Mouse (Mus musculus) heart, embryonic 14.5 days (tissue): ENCODE measurements around the gene Hdac10. TPM values are rescaled to one million over a fixed set of nuclear protein-coding genes. Genes with fewer than 3 reads are reported as not detected.

Source experiments
- ATAC-seq: fragments of 200-750 bp; cut with Nextera tagmentation; 2 replicates; pipeline ENCODE4 v1.8.0; 2017; ENCODE audit warnings: low read depth, moderate TSS enrichment; ENCODE audit not compliant: insufficient number of reproducible peaks, insufficient read depth, low FRiP score
- H3K27ac ChIP-seq, 2 experiments: fragments of 200-500 bp in 1 of 2; fragments of 300-500 bp in 1 of 2; sonication (generic) in 1 of 2; replicated peaks in 1 of 2; 2 replicates each; pipeline ENCODE4 v1.5.1; 2012 to 2014; ENCODE audit warnings: low read depth in 2 of 2, low read length in 2 of 2, control low read depth in 1 of 2, mild to moderate bottlenecking in 1 of 2, mixed read lengths in 1 of 2; ENCODE audit not compliant: control insufficient read depth in 1 of 2, insufficient read depth in 1 of 2
- H3K27me3 ChIP-seq: fragments of 300-500 bp; sonication (generic); 2 replicates; pipeline ENCODE4 v1.6.1; 2014; ENCODE audit warnings: mild to moderate bottlenecking, low read length, control low read depth; ENCODE audit not compliant: control insufficient read depth, insufficient read depth
- H3K36me3 ChIP-seq: fragments of 300-500 bp; sonication (generic); 2 replicates; pipeline ENCODE4 v1.6.1; 2014; ENCODE audit warnings: mild to moderate bottlenecking, control low read depth, low read length, mixed read lengths; ENCODE audit not compliant: control insufficient read depth, insufficient read depth
- H3K4me1 ChIP-seq, 2 experiments: fragments of 200-500 bp in 1 of 2; fragments of 300-500 bp in 1 of 2; sonication (generic) in 1 of 2; 2 replicates each; pipeline ENCODE4 v1.6.1; 2012 to 2014; ENCODE audit warnings: low read length in 2 of 2, control low read depth in 1 of 2, mixed read lengths in 1 of 2; ENCODE audit not compliant: control insufficient read depth in 2 of 2, insufficient read depth in 2 of 2
- H3K4me2 ChIP-seq: fragments of 300-500 bp; sonication (generic); 2 replicates; pipeline ENCODE4 v1.6.1; 2014; ENCODE audit warnings: mild to moderate bottlenecking, low read length
- H3K4me3 ChIP-seq, 2 experiments: fragments of 200-500 bp in 1 of 2; fragments of 300-500 bp in 1 of 2; sonication (generic) in 1 of 2; 2 replicates each; pipeline ENCODE4 v1.5.1; 2012 to 2014; ENCODE audit warnings: low read length in 2 of 2, mild to moderate bottlenecking in 2 of 2, control low read depth in 1 of 2, low read depth in 1 of 2, moderate library complexity in 1 of 2; ENCODE audit not compliant: control insufficient read depth in 1 of 2, insufficient read depth in 1 of 2
- H3K9ac ChIP-seq: fragments of 300-500 bp; sonication (generic); 2 replicates; pipeline ENCODE4 v1.6.1; 2014; ENCODE audit warnings: mild to moderate bottlenecking, low read length
- H3K9me3 ChIP-seq: fragments of 300-500 bp; sonication (generic); 2 replicates; pipeline ENCODE4 v1.6.1; 2016; ENCODE audit warnings: low read length, control low read depth; ENCODE audit not compliant: control insufficient read depth
- WGBS: fragments of 180-500 bp; shearing (Covaris S2); extraction: QIAGEN DNeasy Blood & Tissue Kit; methylation state at CpG from one replicate; pipeline ENCODE4 v1.1.7; 2014; 5-methylcytosine and 5-hydroxymethylcytosine counted together
- polyA plus RNA-seq: library from polyadenylated mRNA; unstranded; fragments of >200 nt; fragmentation: Nextera tagmentation; extraction: Ambion mirVana; gene quantifications from 2 replicates; pipeline ENCODE4 v1.2.1, GENCODE M21; 2014

The Hdac10 gene
- polyA plus RNA-seq, 1 experiment from 2014 or later: 11.0 TPM

GRCm38 (mm10) chr15:89100823-89101222, 27.7 kb downstream of the Hdac10 start:
- WGBS: 87% methylated on average over 12 of the region's 12 CpGs
- Histone ChIP-seq H3K4me3 (no peak overlapping the region), H3K36me3 (peaks cover 100% of the 10 kb centered on the region), H3K27ac (no peak overlapping the region), H3K9me3 (no peaks in the 10 kb centered on the region), H3K4me1 (no peaks in the 10 kb centered on the region), H3K27me3 (no peaks in the 10 kb centered on the region), H3K4me2 (no peak overlapping the region), H3K9ac (no peak overlapping the region)
- ATAC-seq: no peak

- 89% methylated on average over 7 of the region's 7 CpGs for WGBS
- no peak for ATAC-seq
- no peaks in the 10 kb centered on the region for H3K27me3 ChIP-seq
- H3K4me2 ChIP-seq: no peak overlapping the region
- no peaks in the 10 kb centered on the region for H3K9me3 ChIP-seq
- no peak overlapping the region for H3K4me3 ChIP-seq
- no peak overlapping the region for H3K27ac ChIP-seq
- H3K9ac ChIP-seq: no peak overlapping the region
- no peaks in the 10 kb centered on the region for H3K4me1 ChIP-seq
- peaks cover 100% of the 10 kb centered on the region for H3K36me3 ChIP-seq
Measured at GRCm38 (mm10) chr15:89098616-89099015, 29.9 kb downstream of the Hdac10 start.

- Histone ChIP-seq H3K4me1 (no peaks in the 10 kb centered on the region), H3K27ac (no peak overlapping the region), H3K27me3 (no peaks in the 10 kb centered on the region), H3K4me3 (no peak overlapping the region), H3K9ac (no peak overlapping the region), H3K4me2 (no peak overlapping the region), H3K9me3 (no peaks in the 10 kb centered on the region), H3K36me3 (peaks cover 100% of the 10 kb centered on the region)
- no peak for ATAC-seq
- 93% methylated on average over 5 of the region's 5 CpGs for WGBS
Measured at GRCm38 (mm10) chr15:89097450-89097849, 31.1 kb downstream of the Hdac10 start.

- Histone ChIP-seq H3K9me3 (no peaks in the 10 kb centered on the region), H3K27ac (no peak overlapping the region), H3K9ac (no peak overlapping the region), H3K4me1 (peaks cover 3 to 7% of the 10 kb centered on the region in 2 experiments; a peak in 3 of 4 replicates), H3K36me3 (peaks cover 48% of the 10 kb centered on the region), H3K27me3 (no peaks in the 10 kb centered on the region), H3K4me2 (no peak overlapping the region), H3K4me3 (no peak overlapping the region)
- WGBS: 78% methylated on average over 5 of the region's 5 CpGs
- ATAC-seq: no peak
Measured at GRCm38 (mm10) chr15:89092181-89092580, 36.3 kb downstream of the Hdac10 start.

- Histone ChIP-seq H3K27me3 (no peaks in the 10 kb centered on the region), H3K4me3 (no peak overlapping the region), H3K36me3 (peaks cover 48% of the 10 kb centered on the region), H3K4me1 (peaks cover 3 to 7% of the 10 kb centered on the region in 2 experiments; a peak in 3 of 4 replicates), H3K27ac (no peak overlapping the region), H3K4me2 (no peak overlapping the region), H3K9ac (no peak overlapping the region), H3K9me3 (no peaks in the 10 kb centered on the region)
- ATAC-seq: no peak
- whole genome bisulfite sequencing: 86% methylated on average over 4 of the region's 4 CpGs
Measured at GRCm38 (mm10) chr15:89090662-89091061, 37.8 kb downstream of the Hdac10 start.

GRCm38 (mm10) chr15:89089248-89090051, 39.0 kb downstream of the Hdac10 start:
- Histone ChIP-seq H3K36me3 (peaks cover 48% of the 10 kb centered on the region), H3K9ac (peak overlapping the region; percentile 92), H3K27ac (peak overlapping the region; percentile 57 to 75), H3K4me2 (peak overlapping the region; percentile 75), H3K4me3 (peak overlapping the region; percentile 75 to 90), H3K27me3 (no peaks in the 10 kb centered on the region), H3K4me1 (peaks cover 3 to 7% of the 10 kb centered on the region in 2 experiments; a peak in 3 of 4 replicates), H3K9me3 (no peaks in the 10 kb centered on the region)
- 2% methylated on average over 68 of the region's 68 CpGs for WGBS
- ATAC-seq: peak; percentile 47

GRCm38 (mm10) chr15:89088607-89089247, 39.8 kb downstream of the Hdac10 start, which contains the start of gene Selenoo:
Selenoo (plus strand) TSS chr15:89089084.
- 2% methylated on average over 29 of the region's 38 CpGs for WGBS
- H3K36me3 ChIP-seq: peaks cover 48% of the 10 kb centered on the region
- peak within 1 kb of the TSS; percentile 75 to 90 for H3K4me3 ChIP-seq
- H3K4me2 ChIP-seq: peak within 1 kb of the TSS; percentile 75
- peak within 1 kb of the TSS; percentile 92 for H3K9ac ChIP-seq
- peaks cover 3 to 7% of the 10 kb centered on the region in 2 experiments; a peak in 3 of 4 replicates for H3K4me1 ChIP-seq
- peak within 1 kb of the TSS; percentile 57 to 75 for H3K27ac ChIP-seq
- no peaks in the 10 kb centered on the region for H3K9me3 ChIP-seq
- peak; percentile 91 for ATAC-seq
- H3K27me3 ChIP-seq: no peaks in the 10 kb centered on the region
